Mouse (Mus musculus): ENCODE measurements around the gene Olfr845. TPM values are rescaled to one million over a fixed set of nuclear protein-coding genes. Genes with fewer than 3 reads are reported as not detected.

Gene Olfr845
- not detected in 2 replicates for polyA plus RNA-seq (2015; fragmentation: Nextera tagmentation; extraction: Ambion mirVana)

DNA sequence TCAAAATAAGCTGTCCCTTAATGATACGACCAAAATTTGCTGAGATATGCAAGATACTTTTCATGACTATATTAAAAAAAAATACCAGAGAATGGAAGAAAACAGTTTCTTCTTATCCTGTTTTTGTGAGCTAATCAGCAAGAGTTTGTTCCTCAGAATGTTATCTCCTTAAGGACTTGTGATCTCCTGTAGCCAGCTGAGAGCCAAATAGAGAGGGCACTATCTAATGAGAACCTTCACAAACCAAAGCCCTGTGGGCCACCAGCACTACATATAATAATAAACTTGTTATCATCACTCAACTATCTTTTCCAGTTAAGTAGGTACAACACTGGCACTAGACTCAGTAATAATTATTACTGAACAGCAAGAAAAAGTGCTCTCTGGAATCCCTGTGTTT lies at the start of gene Olfr845:
TSS of gene Olfr845 (plus strand) at position 301 of the 400 bp plus-strand sequence.

GRCm38 (mm10) chr9:19316047-19316446 lies 20.2 kb upstream of the Olfr845 start, which contains the start of gene Olfr844:
Gene Olfr844 (plus strand): TSS chr9:19316347.

GRCm38 (mm10) chr9:19363905-19364304 lies 27.6 kb downstream of the Olfr845 start, which contains the start of gene Olfr846:
Gene Olfr846 (minus strand): TSS chr9:19364005.

GRCm38 (mm10) chr9:19378569-19378968 lies 42.3 kb downstream of the Olfr845 start, which contains the start of gene Olfr847:
Gene Olfr847 (minus strand): TSS chr9:19378669.

Other genes with a start within 250 kb of the Olfr845 start
- gene Olfr836, start 216.1 kb upstream of the Olfr845 start, polyA plus RNA-seq (2015; fragmentation: Nextera tagmentation; extraction: Ambion mirVana), result not detected in 2 replicates
- gene Olfr837, start 200.1 kb upstream of the Olfr845 start, polyA plus RNA-seq (2015; fragmentation: Nextera tagmentation; extraction: Ambion mirVana), result not detected in 2 replicates
- not detected in 2 replicates for gene Olfr839-ps1, start 159.1 kb upstream of the Olfr845 start, polyA plus RNA-seq (2015; fragmentation: Nextera tagmentation; extraction: Ambion mirVana)
- not detected in 2 replicates for gene Olfr843, start 84.5 kb upstream of the Olfr845 start, polyA plus RNA-seq (2015; fragmentation: Nextera tagmentation; extraction: Ambion mirVana)
- not detected in 2 replicates for gene Olfr844, start 20.1 kb upstream of the Olfr845 start, polyA plus RNA-seq (2015; fragmentation: Nextera tagmentation; extraction: Ambion mirVana)
- not detected in 2 replicates for gene Olfr846, start 27.5 kb downstream of the Olfr845 start, polyA plus RNA-seq (2015; fragmentation: Nextera tagmentation; extraction: Ambion mirVana)
- not detected in 2 replicates for gene Olfr847, start 42.2 kb downstream of the Olfr845 start, polyA plus RNA-seq (2015; fragmentation: Nextera tagmentation; extraction: Ambion mirVana)
- not detected in 2 replicates for gene Olfr849, start 103.8 kb downstream of the Olfr845 start, polyA plus RNA-seq (2015; fragmentation: Nextera tagmentation; extraction: Ambion mirVana)
- gene Olfr850, start 141.8 kb downstream of the Olfr845 start, polyA plus RNA-seq (2015; fragmentation: Nextera tagmentation; extraction: Ambion mirVana), result not detected in 2 replicates
- gene Olfr851, start 156.8 kb downstream of the Olfr845 start, polyA plus RNA-seq (2015; fragmentation: Nextera tagmentation; extraction: Ambion mirVana), result not detected in 2 replicates
- not detected in 2 replicates for gene Olfr853, start 204.6 kb downstream of the Olfr845 start, polyA plus RNA-seq (2015; fragmentation: Nextera tagmentation; extraction: Ambion mirVana)
- not detected in 2 replicates for gene Olfr854, start 230.9 kb downstream of the Olfr845 start, polyA plus RNA-seq (2015; fragmentation: Nextera tagmentation; extraction: Ambion mirVana)
- not detected in 2 replicates for gene Olfr855, start 246.2 kb downstream of the Olfr845 start, polyA plus RNA-seq (2015; fragmentation: Nextera tagmentation; extraction: Ambion mirVana)

Data from neural tube, postnatal 0 days (tissue).